Mouse (Mus musculus) heart, postnatal 0 days (tissue): ENCODE measurements around the gene Gm17571.

Experiments
- CTCF ChIP-seq: IDR thresholded peaks from 2 replicates; pipeline ENCODE4 v1.5.1; 2016; ENCODE audit warnings: antibody characterized with exemption, control low read depth, low read depth
- EP300 ChIP-seq: IDR thresholded peaks from 2 replicates; pipeline ENCODE4 v1.6.1; 2016; ENCODE audit warnings: antibody characterized with exemption, low read depth

- TF ChIP-seq EP300 (no peak), CTCF (no peak)
Measured at GRCm38 (mm10) chr9:13446703-13447285, at the start of gene Gm17571.
